8 mouse cellular contexts compared by ENCODE assay signal in genomic region chr1:172340729-172341321, GRCm38 (mm10). TPM values are rescaled to one million over a fixed set of nuclear protein-coding genes. Genes with fewer than 3 reads are reported as not detected.
A peak's percentile ranks its signal among the peaks of the same experiment; 100 is the strongest.
DNase-seq lines count a peak whose midpoint lies in the region; ATAC-seq lines count a peak whose summit lies in the region.

Gene Kcnj10 (plus strand): TSS chr1:172341210.

- peaks cover 20% of the 10 kb centered on the region for H3K4me1 ChIP-seq in hindbrain, embryonic 12.5 days

- peak within 1 kb of the TSS; percentile 77 for H3K4me2 ChIP-seq in hindbrain, embryonic 12.5 days (replicated peaks)

- H3K27ac ChIP-seq in hindbrain, embryonic 12.5 days: peak within 1 kb of the TSS; percentile 48

- peak within 1 kb of the TSS; percentile 59 for H3K9ac ChIP-seq in hindbrain, embryonic 12.5 days

- DNase-seq in WW6 (ENCODE audit: low read depth, low spot score): peak; percentile 69
- DNase-seq in cerebellum, adult 9-10 months: peak; percentile 84
- peak; percentile 74 to 80 for DNase-seq in frontal cortex, postnatal 10 days (ENCODE audit: low spot score in 2 of 2)
- DNase-seq in layer of hippocampus, postnatal 25 days (ENCODE audit: extremely low spot score in 1 of 2, low spot score in 1 of 2): peak in 1 of 2 experiments; percentile 58
- peak; percentile 81 for DNase-seq in lung, postnatal 10 days
- DNase-seq in retina, adult 2 months (ENCODE audit: low read depth, low spot score): peak; percentile 66
- peak; percentile 88 for DNase-seq in thymus, postnatal 4 days

- H3K9me3 ChIP-seq in hindbrain, embryonic 12.5 days (replicated peaks): no peaks in the 10 kb centered on the region

- no peaks in the 10 kb centered on the region for H3K36me3 ChIP-seq in hindbrain, embryonic 12.5 days

- peaks cover 16% of the 10 kb centered on the region for H3K27me3 ChIP-seq in hindbrain, embryonic 12.5 days

- ATAC-seq in hindbrain, embryonic 12.5 days (ENCODE audit: low FRiP score): peak; percentile 95

- peak within 1 kb of the TSS; percentile 51 for H3K4me3 ChIP-seq in hindbrain, embryonic 12.5 days

- 2% methylated on average over 38 of the region's 38 CpGs for WGBS in hindbrain, embryonic 12.5 days

RNA-seq across cellular contexts. Expression of gene Kcnj10, which starts in this region (rescaled TPM):
- 0.53 and 0.83 TPM in 2 replicates for polyA plus RNA-seq in hindbrain, embryonic 12.5 days (2016; fragmentation: Nextera tagmentation; extraction: Ambion mirVana)
- 10 to 100 TPM; 84.0 to 88.1 TPM for total RNA-seq in layer of hippocampus, postnatal 25 days (2021)

Comparison
In these comparisons a context has a peak if more than half of its experiments do, and no peak if none do; other contexts are left out.
1. Peak in ATAC-seq, H3K4me3 ChIP-seq, H3K27ac ChIP-seq, H3K9ac ChIP-seq and H3K4me2 ChIP-seq in hindbrain, embryonic 12.5 days; RNA of the gene not detected or under 1 TPM.